Mouse (Mus musculus) layer of hippocampus, adult 9-10 months (tissue): Measurements from ENCODE around the gene Lrp5.

Experiments
- DNase-seq: peaks from one replicate; pipeline ENCODE4 v3.0.0; 2022; ENCODE audit warnings: low spot score

Gene Lrp5

GRCm38 (mm10) chr19:3656144-3656543 lies 30.2 kb downstream of the Lrp5 start:
- no peak for DNase-seq

GRCm38 (mm10) chr19:3654940-3655339 lies 31.4 kb downstream of the Lrp5 start:
- DNase-seq: no peak

GRCm38 (mm10) chr19:3654058-3654457 lies 32.3 kb downstream of the Lrp5 start:
- DNase-seq: no peak

GRCm38 (mm10) chr19:3653508-3653907 lies 32.9 kb downstream of the Lrp5 start:
- DNase-seq: no peak

GRCm38 (mm10) chr19:3651989-3652388 lies 34.4 kb downstream of the Lrp5 start:
- no peak for DNase-seq

GRCm38 (mm10) chr19:3651220-3651619 lies 35.1 kb downstream of the Lrp5 start:
- no peak for DNase-seq

GRCm38 (mm10) chr19:3650448-3650847 lies 35.9 kb downstream of the Lrp5 start:
- DNase-seq: no peak

- no peak for DNase-seq
These were observed 37.4 kb downstream of the Lrp5 start for GRCm38 (mm10) chr19:3648830-3649450.

GRCm38 (mm10) chr19:3647999-3648398 lies 38.4 kb downstream of the Lrp5 start:
- no peak for DNase-seq

- no peak for DNase-seq
These were observed 40.6 kb downstream of the Lrp5 start for GRCm38 (mm10) chr19:3645813-3646212.

GRCm38 (mm10) chr19:3645318-3645717 lies 41.0 kb downstream of the Lrp5 start:
- DNase-seq: no peak

GRCm38 (mm10) chr19:3639561-3639960 lies 46.8 kb downstream of the Lrp5 start:
- no peak for DNase-seq

GRCm38 (mm10) chr19:3638698-3639097 lies 47.7 kb downstream of the Lrp5 start:
- no peak for DNase-seq

- DNase-seq: no peak
These were observed 54.3 kb downstream of the Lrp5 start for GRCm38 (mm10) chr19:3632018-3632417.

- DNase-seq: no peak
These were observed 54.9 kb downstream of the Lrp5 start for GRCm38 (mm10) chr19:3631431-3631830.

GRCm38 (mm10) chr19:3630486-3630885 lies 55.9 kb downstream of the Lrp5 start:
- DNase-seq: no peak

GRCm38 (mm10) chr19:3630027-3630426 lies 56.3 kb downstream of the Lrp5 start:
- DNase-seq: no peak

- no peak for DNase-seq
These were observed 58.1 kb downstream of the Lrp5 start for GRCm38 (mm10) chr19:3628223-3628622.

GRCm38 (mm10) chr19:3625111-3625510 lies 61.3 kb downstream of the Lrp5 start:
- DNase-seq: no peak

GRCm38 (mm10) chr19:3623824-3624223 lies 62.5 kb downstream of the Lrp5 start:
- no peak for DNase-seq

- DNase-seq: no peak
These were observed 63.1 kb downstream of the Lrp5 start for GRCm38 (mm10) chr19:3623294-3623693.

- no peak for DNase-seq
These were observed 65.5 kb downstream of the Lrp5 start for GRCm38 (mm10) chr19:3620871-3621270.

- no peak for DNase-seq
These were observed 67.0 kb downstream of the Lrp5 start for GRCm38 (mm10) chr19:3619359-3619758.

GRCm38 (mm10) chr19:3613991-3614390 lies 72.4 kb downstream of the Lrp5 start:
- no peak for DNase-seq
